In genomic region chr2:103881026-103881763, GRCm38 (mm10) we compare ENCODE assay signal across 8 mouse cellular contexts.
DNase-seq lines count a peak whose midpoint lies in the region; ATAC-seq lines count a peak whose summit lies in the region.

No protein-coding gene starts in this region.

- WGBS in liver, embryonic 11.5 days, result 21% methylated on average over 10 of the region's 10 CpGs

- DNase-seq in layer of hippocampus, adult 11-12 months (ENCODE audit: low spot score), result peak; percentile 48
- no peak for DNase-seq in layer of hippocampus, adult 9-10 months (ENCODE audit: low spot score)
- DNase-seq in liver, embryonic 11.5 days (ENCODE audit: low spot score), result no peak
- peak; percentile 83 for DNase-seq in right cerebral cortex, adult 18-20 months
- no peak for DNase-seq in cerebellum, adult 9-10 months
- no peak for DNase-seq in adrenal gland, adult (ENCODE audit: inconsistent age in 2 of 2, low spot score in 1 of 2)
- DNase-seq in lung, postnatal 25 days (ENCODE audit: low spot score), result no peak

- H3K4me2 ChIP-seq in liver, embryonic 11.5 days, result peak overlapping the region; percentile 42

- no peak overlapping the region for H3K4me3 ChIP-seq in liver, embryonic 11.5 days (ENCODE audit: low read depth, low read length)

- H3K27me3 ChIP-seq in liver, embryonic 11.5 days (replicated peaks; ENCODE audit: control insufficient read depth, insufficient read depth, low read length), result no peaks in the 10 kb centered on the region

- H3K27ac ChIP-seq in liver, embryonic 11.5 days (ENCODE audit: low read depth, low read length), result peak overlapping the region; percentile 57

- ATAC-seq in granulocyte monocyte progenitor cell, adult 5-6 weeks (replicated peaks; ENCODE audit: poor library complexity, severe bottlenecking), result peak; percentile 91
- ATAC-seq in liver, embryonic 11.5 days (replicated peaks; ENCODE audit: low FRiP score), result peak; percentile 82

- no peaks in the 10 kb centered on the region for H3K36me3 ChIP-seq in liver, embryonic 11.5 days (ENCODE audit: control insufficient read depth, insufficient read depth, low read length)

- H3K4me1 ChIP-seq in liver, embryonic 11.5 days (replicated peaks; ENCODE audit: control insufficient read depth, insufficient read depth, low read length), result peaks cover 19% of the 10 kb centered on the region

- peak overlapping the region; percentile 28; the same call in 1 of the 2 replicates for H3K9ac ChIP-seq in liver, embryonic 11.5 days (ENCODE audit: low read depth, low read length)

- no peaks in the 10 kb centered on the region for H3K9me3 ChIP-seq in liver, embryonic 11.5 days (ENCODE audit: control insufficient read depth, low read length)

Comparison
In these comparisons a context has a peak if more than half of its experiments do, and no peak if none do; other contexts are left out.
1. DNase-seq: peak in layer of hippocampus, adult 11-12 months (single experiment) and right cerebral cortex, adult 18-20 months (single experiment); none in layer of hippocampus, adult 9-10 months (single experiment), liver, embryonic 11.5 days (single experiment), cerebellum, adult 9-10 months (single experiment), adrenal gland, adult (0 of 2) and lung, postnatal 25 days (single experiment).